Mouse (Mus musculus) inflammation-experienced regulatory T-cells (primary cell): Measurements from ENCODE around the gene Lef1. TPM values are rescaled to one million over a fixed set of nuclear protein-coding genes. Genes with fewer than 3 reads are reported as not detected.

Experiments used
- polyA plus RNA-seq, 2 experiments: library from polyadenylated mRNA; unstranded; fragments of 100-300 nt; shearing (Covaris generic); gene quantifications; one replicate each; pipeline ENCODE4 v1.2.1; 2017

Gene Lef1
- 100 to 1,000 TPM; 204 to 402 TPM for polyA plus RNA-seq

DNA sequence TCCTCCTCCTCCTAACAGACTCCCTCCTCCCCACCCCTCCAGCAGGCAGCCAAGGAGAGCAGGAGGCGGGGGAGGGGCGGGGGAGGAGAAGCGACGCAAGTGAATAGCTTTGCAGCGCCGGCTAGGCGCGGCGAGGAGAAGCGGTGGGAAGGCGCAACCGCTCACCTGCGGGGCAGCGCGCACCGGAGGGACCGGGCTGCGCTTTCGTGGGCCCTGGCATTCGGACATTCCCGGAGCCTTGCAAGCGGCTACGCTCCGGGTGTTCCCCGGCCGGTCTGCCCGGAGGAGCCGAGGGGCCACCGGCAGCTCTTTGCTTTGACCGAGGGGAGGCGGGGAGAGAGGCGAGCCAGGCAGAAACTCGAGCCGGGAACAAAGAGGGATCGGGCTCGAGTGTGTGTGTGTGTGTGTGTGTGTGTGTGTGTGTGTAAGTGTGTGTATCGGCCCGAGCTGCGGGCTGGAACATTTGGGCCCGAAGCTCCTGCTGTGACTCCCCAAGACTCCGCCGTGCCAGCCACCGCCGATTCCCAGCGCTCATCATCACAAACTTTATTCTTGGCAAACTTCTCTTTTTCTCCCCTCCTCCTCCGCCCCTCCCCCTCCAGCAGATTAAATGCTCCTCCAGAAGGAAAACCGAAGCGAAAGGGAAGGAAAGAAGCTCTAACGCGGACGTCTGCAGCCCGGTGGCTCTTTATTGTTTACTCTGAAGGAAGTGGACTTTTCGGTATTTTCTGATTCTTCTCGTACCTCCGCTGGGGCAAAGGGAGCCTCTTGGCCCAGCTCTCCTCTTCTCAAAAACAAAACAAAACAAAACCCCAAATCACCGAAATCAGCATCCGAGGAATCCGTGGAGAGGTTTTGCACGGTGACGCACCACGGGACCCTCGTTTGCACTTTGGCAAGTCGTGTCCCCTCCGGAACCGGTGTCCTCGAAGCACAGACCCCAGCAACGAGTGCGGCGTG is at the start of gene Lef1:
TSS of gene Lef1 (plus strand) at position 281 of the 960 bp plus-strand sequence.

DNA sequence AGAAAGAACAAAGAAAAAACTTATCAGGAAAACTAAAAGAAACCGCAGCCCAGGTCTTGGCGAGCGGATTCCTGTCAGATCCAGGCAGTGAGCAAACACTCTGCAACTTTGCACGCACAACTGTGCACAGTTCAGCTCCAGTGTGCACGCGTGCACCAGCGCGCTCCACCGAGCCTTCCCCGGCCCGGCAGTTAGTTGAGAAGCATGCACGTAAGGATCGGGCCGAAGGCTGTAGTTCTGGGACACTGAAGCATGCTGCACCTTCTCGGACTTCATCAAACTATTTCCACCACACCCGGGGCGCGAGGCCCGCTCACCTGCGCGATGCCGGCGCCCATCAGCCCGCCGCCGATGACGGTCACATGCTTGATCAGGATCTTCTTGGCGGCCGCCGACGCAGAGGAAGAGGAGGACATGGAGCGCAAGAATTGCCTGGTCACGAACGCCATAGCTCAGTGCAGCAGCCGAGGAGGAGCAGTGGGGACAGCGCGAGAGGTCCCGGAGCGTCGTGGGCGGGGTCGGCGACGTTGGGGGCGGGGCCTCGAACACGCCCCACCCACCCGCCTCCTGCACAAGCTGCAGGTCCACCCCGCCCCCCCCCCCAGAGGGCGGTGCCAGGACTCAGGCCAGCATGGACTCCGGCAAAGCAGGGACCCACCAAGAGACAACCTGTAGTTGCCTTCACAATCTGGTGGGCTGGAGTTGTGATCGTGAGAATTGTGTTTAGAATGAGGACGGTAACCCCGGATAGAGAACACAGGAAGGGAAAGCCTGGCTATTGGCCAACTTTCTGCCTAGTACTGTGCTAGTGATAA is 161.5 kb downstream of the Lef1 start, which contains the start of gene Hadh:
TSS of gene Hadh (minus strand) at position 543 of the 815 bp plus-strand sequence.

Other genes with a start within 250 kb of the Lef1 start
- 10 to 100 TPM; 62.5 to 79.6 TPM for gene Hadh, start 161.6 kb downstream of the Lef1 start, polyA plus RNA-seq
- gene Cyp2u1, start 192.8 kb downstream of the Lef1 start, polyA plus RNA-seq: 1 to 10 TPM in 1 of 2 experiments, under 1 TPM in 1; 0.90 to 1.7 TPM